Mouse (Mus musculus) limb, embryonic 13.5 days (tissue): ENCODE measurements around the gene Zfp523. TPM values are rescaled to one million over a fixed set of nuclear protein-coding genes. Genes with fewer than 3 reads are reported as not detected.

Experiments used
- ATAC-seq: fragments of 200-750 bp; cut with Nextera tagmentation; 2 replicates; pipeline ENCODE4 v1.8.0; 2017; ENCODE audit warnings: low read depth, moderate number of reproducible peaks, moderate TSS enrichment; ENCODE audit not compliant: low FRiP score
- H3K27ac ChIP-seq: fragments of 300-500 bp; sonication (generic); 2 replicates; pipeline ENCODE4 v1.5.1; 2015; ENCODE audit warnings: inconsistent platforms, mild to moderate bottlenecking, moderate library complexity
- H3K27me3 ChIP-seq: fragments of 300-500 bp; sonication (generic); 2 replicates; pipeline ENCODE4 v1.6.1; 2015; ENCODE audit warnings: mild to moderate bottlenecking, inconsistent platforms
- H3K36me3 ChIP-seq: fragments of 300-500 bp; sonication (generic); 2 replicates; pipeline ENCODE4 v1.6.1; 2015; ENCODE audit warnings: inconsistent platforms, mild to moderate bottlenecking, moderate library complexity
- H3K4me1 ChIP-seq: fragments of 300-500 bp; sonication (generic); 2 replicates; pipeline ENCODE4 v1.6.1; 2015; ENCODE audit warnings: inconsistent platforms
- H3K4me2 ChIP-seq: fragments of 300-500 bp; sonication (generic); replicated peaks from 2 replicates; pipeline ENCODE4 v1.6.1; 2015; ENCODE audit warnings: inconsistent platforms, mild to moderate bottlenecking, moderate library complexity
- H3K4me3 ChIP-seq: fragments of 300-500 bp; sonication (generic); 2 replicates; pipeline ENCODE4 v1.5.1; 2015; ENCODE audit warnings: moderate library complexity, mild to moderate bottlenecking, inconsistent platforms
- H3K9ac ChIP-seq: fragments of 300-500 bp; sonication (generic); 2 replicates; pipeline ENCODE4 v1.6.1; 2015; ENCODE audit warnings: mild to moderate bottlenecking, inconsistent platforms
- H3K9me3 ChIP-seq: fragments of 300-500 bp; sonication (generic); 2 replicates; pipeline ENCODE4 v1.6.1; 2016; ENCODE audit warnings: inconsistent platforms
- WGBS: fragments of 180-500 bp; shearing (Covaris S2); methylation state at CpG from one replicate; pipeline ENCODE4 v1.1.7; 2015; 5-methylcytosine and 5-hydroxymethylcytosine counted together
- polyA plus RNA-seq: library from polyadenylated mRNA; unstranded; fragments of >200 nt; fragmentation: Nextera tagmentation; extraction: Ambion mirVana; gene quantifications from 2 replicates; pipeline ENCODE4 v1.2.1, GENCODE M21; 2015

Zfp523 gene
- polyA plus RNA-seq, 1 experiment from 2014 or later: 42.2 TPM

- H3K36me3 ChIP-seq: peaks cover 80% of the 10 kb centered on the region
- 0 out of 2 replicates have a peak, but pooled peaks cover 6% of the 10 kb centered on the region for H3K27me3 ChIP-seq
- H3K4me2 ChIP-seq: no peak overlapping the region
- H3K4me1 ChIP-seq: peaks cover 35% of the 10 kb centered on the region
- whole genome bisulfite sequencing: 13% methylated on average over 6 of the region's 6 CpGs
- no peak for ATAC-seq
- no peaks in the 10 kb centered on the region for H3K9me3 ChIP-seq
- H3K4me3 ChIP-seq: no peak overlapping the region
- H3K9ac ChIP-seq: no peak overlapping the region
- H3K27ac ChIP-seq: no peak overlapping the region
These were observed 13.3 kb upstream of the Zfp523 start for GRCm38 (mm10) chr17:28163666-28164065.

GRCm38 (mm10) chr17:28170460-28171305 is 6.2 kb upstream of the Zfp523 start:
- ATAC-seq: no peak
- H3K27me3 ChIP-seq: no peaks in the 10 kb centered on the region
- peaks cover 55% of the 10 kb centered on the region for H3K36me3 ChIP-seq

GRCm38 (mm10) chr17:28172690-28173089 is 4.2 kb upstream of the Zfp523 start:
- no peak for ATAC-seq
- no peak overlapping the region for H3K4me3 ChIP-seq
- peaks cover 41% of the 10 kb centered on the region for H3K4me1 ChIP-seq
- H3K9ac ChIP-seq: peak overlapping the region; percentile 43; the same call in 1 of the 2 replicates
- no peak overlapping the region for H3K4me2 ChIP-seq
- 63% methylated on average over 9 of the region's 9 CpGs for WGBS
- H3K36me3 ChIP-seq: peaks cover 35% of the 10 kb centered on the region
- H3K9me3 ChIP-seq: no peaks in the 10 kb centered on the region
- no peak overlapping the region for H3K27ac ChIP-seq
- H3K27me3 ChIP-seq: no peaks in the 10 kb centered on the region

More at GRCm38 (mm10) chr17:28170460-28171305, 6.2 kb upstream of the Zfp523 start:
- 77% methylated on average over 6 of the region's 6 CpGs for WGBS
- Histone ChIP-seq H3K9ac (no peak overlapping the region; the same call in 1 of the 2 replicates), H3K9me3 (no peaks in the 10 kb centered on the region), H3K27ac (peak overlapping the region; percentile 22; the same call in 1 of the 2 replicates), H3K4me1 (peaks cover 30% of the 10 kb centered on the region), H3K4me2 (no peak overlapping the region), H3K4me3 (no peak overlapping the region)

GRCm38 (mm10) chr17:28177540-28178046 is 664 bp downstream of the Zfp523 start:
- peak overlapping the region; percentile 76 for H3K4me3 ChIP-seq
- H3K9me3 ChIP-seq: no peaks in the 10 kb centered on the region
- peak overlapping the region; percentile 95 for H3K9ac ChIP-seq
- no peaks in the 10 kb centered on the region for H3K27me3 ChIP-seq
- H3K4me2 ChIP-seq: peak overlapping the region; percentile 98
- ATAC-seq: peak; percentile 72
- peaks cover 57% of the 10 kb centered on the region for H3K4me1 ChIP-seq
- 11% methylated on average over 14 of the region's 22 CpGs for WGBS
- peak overlapping the region; percentile 94 for H3K27ac ChIP-seq
- peaks cover 3% of the 10 kb centered on the region; the same call in 1 of the 2 replicates for H3K36me3 ChIP-seq

GRCm38 (mm10) chr17:28180331-28180730 is 3.4 kb downstream of the Zfp523 start:
- no peak for ATAC-seq
- no peak overlapping the region for H3K4me2 ChIP-seq
- H3K4me1 ChIP-seq: peaks cover 58% of the 10 kb centered on the region
- peak overlapping the region; percentile 8; the same call in 1 of the 2 replicates for H3K9ac ChIP-seq
- no peaks in the 10 kb centered on the region for H3K27me3 ChIP-seq
- H3K36me3 ChIP-seq: peaks cover 3% of the 10 kb centered on the region; the same call in 1 of the 2 replicates
- WGBS: 70% methylated on average over 4 of the region's 4 CpGs
- H3K4me3 ChIP-seq: no peak overlapping the region
- no peak overlapping the region for H3K27ac ChIP-seq
- H3K9me3 ChIP-seq: no peaks in the 10 kb centered on the region

GRCm38 (mm10) chr17:28180783-28181544 is 4.0 kb downstream of the Zfp523 start:
- peaks cover 52% of the 10 kb centered on the region for H3K4me1 ChIP-seq
- no peaks in the 10 kb centered on the region for H3K9me3 ChIP-seq
- H3K9ac ChIP-seq: 0 out of 2 replicates have a peak overlapping the region, but pooled peaks have one; percentile 8
- H3K4me3 ChIP-seq: no peak overlapping the region
- no peak overlapping the region for H3K27ac ChIP-seq
- peaks cover 3% of the 10 kb centered on the region; the same call in 1 of the 2 replicates for H3K36me3 ChIP-seq
- H3K27me3 ChIP-seq: no peaks in the 10 kb centered on the region
- no peak for ATAC-seq
- H3K4me2 ChIP-seq: no peak overlapping the region
- WGBS: 82% methylated on average over 15 of the region's 15 CpGs

DNA sequence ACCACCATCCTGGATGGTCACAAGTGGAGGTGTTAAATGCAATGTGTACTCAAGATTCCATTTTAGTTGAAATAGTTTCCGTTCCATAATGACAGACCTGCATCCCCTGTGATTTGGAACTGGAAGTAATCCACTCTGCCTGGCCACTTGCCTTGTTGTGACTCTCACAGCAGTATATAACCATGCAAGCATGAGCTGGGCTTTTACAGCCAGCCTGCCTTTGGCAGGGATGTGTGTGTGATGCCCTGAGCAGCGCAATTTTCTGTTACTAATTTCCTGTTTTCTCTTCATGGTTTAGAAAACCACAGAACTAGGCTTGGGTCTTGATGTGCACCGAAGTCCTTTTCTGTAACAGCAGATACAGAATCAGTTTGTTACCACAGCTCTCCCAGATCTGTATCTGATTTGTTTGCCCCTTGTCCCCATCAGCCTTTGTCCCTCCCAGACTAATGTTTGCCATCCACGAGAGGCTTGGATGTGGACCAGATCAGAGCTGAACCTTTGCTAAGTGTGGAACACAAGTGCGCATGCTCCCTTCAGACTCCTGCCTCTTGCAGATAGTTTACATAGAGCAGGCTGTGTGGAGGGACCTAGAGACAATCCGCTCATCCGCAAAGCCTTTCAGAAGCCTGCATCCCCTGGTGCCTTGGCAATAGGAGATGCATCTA is 8.2 kb downstream of the Zfp523 start:
- Histone ChIP-seq H3K27me3 (no peaks in the 10 kb centered on the region), H3K4me2 (no peak overlapping the region), H3K27ac (no peak overlapping the region; the same call in 1 of the 2 replicates), H3K9ac (0 out of 2 replicates have a peak overlapping the region, but pooled peaks have one; percentile 8), H3K4me3 (no peak overlapping the region), H3K4me1 (peaks cover 25% of the 10 kb centered on the region), H3K36me3 (peaks cover 15% of the 10 kb centered on the region), H3K9me3 (no peaks in the 10 kb centered on the region)
- WGBS: 76% methylated on average over 7 of the region's 7 CpGs
- no peak for ATAC-seq

DNA sequence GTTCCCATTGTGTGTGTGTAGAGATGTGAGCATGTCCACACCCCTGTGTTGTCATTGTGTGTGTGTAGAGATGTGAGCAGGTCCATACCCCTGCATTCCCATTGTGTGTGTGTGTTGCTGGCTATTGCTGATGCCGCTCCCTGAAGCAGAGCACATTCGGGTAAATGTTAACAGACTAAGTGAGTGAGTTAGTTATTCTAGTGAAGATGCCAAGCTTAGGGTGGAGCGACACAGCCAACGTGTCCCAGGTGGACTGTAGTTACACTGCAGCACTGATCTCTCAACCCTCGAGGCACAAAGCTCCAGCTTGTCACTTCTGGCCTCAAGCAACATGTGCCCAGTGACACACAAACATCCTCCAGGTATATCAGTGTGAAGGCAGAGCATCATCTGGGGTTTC is 11.4 kb downstream of the Zfp523 start:
- Histone ChIP-seq H3K27ac (no peak overlapping the region), H3K4me1 (peaks cover 5% of the 10 kb centered on the region; the same call in 1 of the 2 replicates), H3K4me3 (no peak overlapping the region), H3K27me3 (no peaks in the 10 kb centered on the region), H3K9me3 (no peaks in the 10 kb centered on the region), H3K9ac (no peak overlapping the region), H3K36me3 (peaks cover 43% of the 10 kb centered on the region), H3K4me2 (no peak overlapping the region)
- 90% methylated on average over 5 of the region's 5 CpGs for WGBS
- ATAC-seq: no peak

- H3K9me3 ChIP-seq: no peaks in the 10 kb centered on the region
- ATAC-seq: no peak
- H3K27me3 ChIP-seq: no peaks in the 10 kb centered on the region
- WGBS: 79% methylated on average over 1 of the region's 1 CpGs
- H3K4me1 ChIP-seq: no peaks in the 10 kb centered on the region
- H3K4me2 ChIP-seq: no peak overlapping the region
- peaks cover 75% of the 10 kb centered on the region for H3K36me3 ChIP-seq
- H3K9ac ChIP-seq: no peak overlapping the region
- no peak overlapping the region for H3K27ac ChIP-seq
- H3K4me3 ChIP-seq: no peak overlapping the region
These were observed 15.8 kb downstream of the Zfp523 start for GRCm38 (mm10) chr17:28192754-28193153.

- no peak overlapping the region for H3K27ac ChIP-seq
- no peak overlapping the region for H3K4me2 ChIP-seq
- H3K4me3 ChIP-seq: no peak overlapping the region
- H3K9me3 ChIP-seq: no peaks in the 10 kb centered on the region
- 89% methylated on average over 3 of the region's 3 CpGs for WGBS
- no peaks in the 10 kb centered on the region for H3K27me3 ChIP-seq
- H3K4me1 ChIP-seq: no peaks in the 10 kb centered on the region
- peaks cover 83% of the 10 kb centered on the region for H3K36me3 ChIP-seq
- H3K9ac ChIP-seq: no peak overlapping the region
- no peak for ATAC-seq
These were observed 16.6 kb downstream of the Zfp523 start for GRCm38 (mm10) chr17:28193559-28193958.

DNA sequence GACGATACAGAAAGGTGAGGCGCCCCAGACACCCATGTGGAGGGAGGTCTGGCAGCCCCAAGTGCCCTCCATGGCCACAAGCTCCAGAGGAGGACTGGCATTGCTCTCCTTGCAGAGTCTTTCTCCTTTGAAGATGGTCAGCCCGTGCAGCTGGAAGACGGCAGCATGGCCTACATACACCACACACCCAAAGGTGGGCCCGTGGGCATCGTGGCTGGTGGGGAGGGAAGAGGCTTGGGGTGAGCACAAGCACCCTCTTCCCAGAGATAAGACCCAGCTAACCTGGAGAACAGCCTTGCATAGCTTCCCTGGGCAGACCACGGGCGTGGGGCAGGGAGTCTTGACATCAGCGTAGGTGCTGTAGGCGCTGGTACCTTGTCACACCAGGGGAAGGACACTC is 18.1 kb downstream of the Zfp523 start:
- H3K9me3 ChIP-seq: no peaks in the 10 kb centered on the region
- no peak overlapping the region for H3K27ac ChIP-seq
- H3K36me3 ChIP-seq: peaks cover 88% of the 10 kb centered on the region
- ATAC-seq: no peak
- H3K4me1 ChIP-seq: no peaks in the 10 kb centered on the region
- no peak overlapping the region for H3K9ac ChIP-seq
- H3K27me3 ChIP-seq: no peaks in the 10 kb centered on the region
- H3K4me3 ChIP-seq: no peak overlapping the region
- no peak overlapping the region for H3K4me2 ChIP-seq
- 95% methylated on average over 10 of the region's 10 CpGs for WGBS
